Mouse (Mus musculus) lung, postnatal 0 days (tissue): ENCODE data around the gene Dpy30.

ENCODE experiments used
- CTCF ChIP-seq: IDR thresholded peaks from 2 replicates; pipeline ENCODE4 v1.5.1; 2016; ENCODE audit warnings: antibody characterized with exemption, mild to moderate bottlenecking
- EP300 ChIP-seq: IDR thresholded peaks from 2 replicates; pipeline ENCODE4 v1.6.1; 2016; ENCODE audit warnings: antibody characterized with exemption, mild to moderate bottlenecking, control low read depth

- no peak for TF ChIP-seq CTCF
- no peak for TF ChIP-seq EP300
Measured at GRCm38 (mm10) chr17:74300089-74300488, 23.7 kb downstream of the Dpy30 start.
